Mouse (Mus musculus) liver, embryonic 14.5 days (tissue): ENCODE measurements at regions not wholly inside any gene's neighbourhood (a gene's known extent, or its start where the extent isn't known, plus 50 kb on each side); places are given as distances from the start of the nearest gene placed in this dataset.
"Not testable (repeated sequence)": the region's sequence is repeated elsewhere in the genome, so short reads cannot be mapped to it uniquely, and the experiment has no call there.

Experiments
- ATAC-seq: fragments of 200-750 bp; cut with Nextera tagmentation; 2 replicates; pipeline ENCODE4 v1.8.0; 2017; ENCODE audit warnings: moderate number of reproducible peaks, mild to moderate bottlenecking, moderate library complexity; ENCODE audit not compliant: insufficient read depth
- DNase-seq, 3 experiments: peaks; one replicate each; pipeline ENCODE4 v3.0.0-alpha.2; 2012 to 2013; ENCODE audit warnings: low read depth in 3 of 3, low spot score in 3 of 3
- H3K27ac ChIP-seq: fragments of 300-500 bp; sonication (generic); 2 replicates; pipeline ENCODE4 v1.5.1; 2014; ENCODE audit warnings: moderate library complexity, mild to moderate bottlenecking, control low read depth, inconsistent platforms
- H3K27me3 ChIP-seq: fragments of 300-500 bp; sonication (generic); 2 replicates; pipeline ENCODE4 v1.6.1; 2014; ENCODE audit warnings: mild to moderate bottlenecking, low read length, moderate library complexity; ENCODE audit not compliant: control insufficient read depth, insufficient read depth
- H3K36me3 ChIP-seq: fragments of 300-500 bp; sonication (generic); replicated peaks from 2 replicates; pipeline ENCODE4 v1.6.1; 2014; ENCODE audit warnings: low read depth; ENCODE audit not compliant: control insufficient read depth, insufficient read depth
- H3K4me1 ChIP-seq, 2 experiments: fragments of 200-500 bp in 1 of 2; fragments of 300-500 bp in 1 of 2; sonication (generic) in 1 of 2; replicated peaks; 2 replicates each; pipeline ENCODE4 v1.6.1; 2012 to 2014; ENCODE audit warnings: antibody characterized with exemption in 1 of 2, inconsistent platforms in 1 of 2, low read length in 1 of 2; ENCODE audit not compliant: control insufficient read depth in 2 of 2, insufficient read depth in 2 of 2
- H3K4me2 ChIP-seq: fragments of 300-500 bp; sonication (generic); 2 replicates; pipeline ENCODE4 v1.6.1; 2014; ENCODE audit warnings: low read depth, mild to moderate bottlenecking, control low read depth, moderate library complexity
- H3K4me3 ChIP-seq, 2 experiments: fragments of 200-500 bp in 1 of 2; fragments of 300-500 bp in 1 of 2; sonication (generic) in 1 of 2; 2 replicates each; pipeline ENCODE4 v1.5.1; 2012 to 2014; ENCODE audit warnings: low read depth in 2 of 2, low read length in 2 of 2, mild to moderate bottlenecking in 2 of 2, control low read depth in 1 of 2, inconsistent platforms in 1 of 2, moderate library complexity in 1 of 2; ENCODE audit not compliant: insufficient read depth in 1 of 2
- H3K9ac ChIP-seq: fragments of 300-500 bp; sonication (generic); replicated peaks from 2 replicates; pipeline ENCODE4 v1.6.1; 2014; ENCODE audit warnings: mild to moderate bottlenecking, control low read depth, moderate library complexity
- H3K9me3 ChIP-seq: fragments of 300-500 bp; sonication (generic); 2 replicates; pipeline ENCODE4 v1.6.1; 2016; ENCODE audit warnings: low read length, mixed read lengths; ENCODE audit not compliant: control insufficient read depth
- CTCF ChIP-seq: IDR thresholded peaks from 2 replicates; pipeline ENCODE4 v1.5.1; 2016; ENCODE audit warnings: antibody characterized with exemption, low read depth, control low read depth
- EP300 ChIP-seq: IDR thresholded peaks from 2 replicates; pipeline ENCODE4 v1.6.1; 2016; ENCODE audit warnings: antibody characterized with exemption, low read depth
- WGBS: fragments of 180-500 bp; shearing (Covaris S2); extraction: QIAGEN DNeasy Blood & Tissue Kit; methylation state at CpG from one replicate; pipeline ENCODE4 v1.1.7; 2014; ENCODE audit not compliant: insufficient replicate concordance; 5-methylcytosine and 5-hydroxymethylcytosine counted together

- no peaks in the 10 kb centered on the region for H3K27me3 ChIP-seq
- no peaks in the 10 kb centered on the region for H3K4me1 ChIP-seq
- WGBS, result 60% methylated on average over 10 of the region's 10 CpGs
- no peak for TF ChIP-seq EP300
- TF ChIP-seq CTCF, result no peak
- H3K9me3 ChIP-seq, result no peaks in the 10 kb centered on the region
- no peak overlapping the region for H3K4me3 ChIP-seq
- no peak overlapping the region for H3K27ac ChIP-seq
- ATAC-seq (no peak), DNase-seq (no peak)
- no peaks in the 10 kb centered on the region for H3K36me3 ChIP-seq
- H3K4me2 ChIP-seq, result no peak overlapping the region
- no peak overlapping the region for H3K9ac ChIP-seq
These were observed 624.8 kb upstream of the BB014433 start for GRCm38 (mm10) chr8:15670722-15671121.

GRCm38 (mm10) chr8:15670298-15670697 is 624.4 kb upstream of the BB014433 start:
- no peak for DNase-seq
- H3K9ac ChIP-seq, result no peak overlapping the region
- H3K27ac ChIP-seq, result no peak overlapping the region
- no peaks in the 10 kb centered on the region for H3K4me1 ChIP-seq
- no peaks in the 10 kb centered on the region for H3K27me3 ChIP-seq
- no peak for ATAC-seq
- H3K4me2 ChIP-seq, result no peak overlapping the region
- no peak for TF ChIP-seq CTCF
- TF ChIP-seq EP300, result no peak
- WGBS, result 62% methylated on average over 5 of the region's 5 CpGs
- no peaks in the 10 kb centered on the region for H3K9me3 ChIP-seq
- H3K36me3 ChIP-seq, result no peaks in the 10 kb centered on the region
- no peak overlapping the region for H3K4me3 ChIP-seq

GRCm38 (mm10) chr8:15669515-15669914 is 623.6 kb upstream of the BB014433 start:
- Histone ChIP-seq H3K9me3 (no peaks in the 10 kb centered on the region), H3K27ac (no peak overlapping the region), H3K4me1 (no peaks in the 10 kb centered on the region), H3K36me3 (no peaks in the 10 kb centered on the region), H3K9ac (no peak overlapping the region), H3K4me2 (no peak overlapping the region), H3K27me3 (no peaks in the 10 kb centered on the region), H3K4me3 (no peak overlapping the region)
- ATAC-seq (no peak), DNase-seq (no peak)
- 78% methylated on average over 3 of the region's 3 CpGs for WGBS
- no peak for TF ChIP-seq CTCF
- no peak for TF ChIP-seq EP300

GRCm38 (mm10) chr8:15660602-15661001 is 614.7 kb upstream of the BB014433 start:
- DNase-seq (no peak), ATAC-seq (no peak)
- WGBS, result 29% methylated on average over 1 of the region's 1 CpGs
- Histone ChIP-seq H3K4me2 (no peak overlapping the region), H3K9ac (no peak overlapping the region), H3K27ac (no peak overlapping the region), H3K4me3 (no peak overlapping the region), H3K9me3 (no peaks in the 10 kb centered on the region), H3K4me1 (no peaks in the 10 kb centered on the region), H3K36me3 (no peaks in the 10 kb centered on the region), H3K27me3 (no peaks in the 10 kb centered on the region)
- TF ChIP-seq EP300 (no peak), CTCF (no peak)

- Histone ChIP-seq H3K36me3 (no peaks in the 10 kb centered on the region), H3K4me3 (no peak overlapping the region), H3K9me3 (peaks cover 2% of the 10 kb centered on the region; the same call in 1 of the 2 replicates), H3K27ac (no peak overlapping the region), H3K9ac (no peak overlapping the region), H3K27me3 (no peaks in the 10 kb centered on the region), H3K4me2 (no peak overlapping the region), H3K4me1 (no peaks in the 10 kb centered on the region)
- no peak for ATAC-seq
- no peak for TF ChIP-seq CTCF
- TF ChIP-seq EP300, result no peak
- WGBS, result 58% methylated on average over 4 of the region's 4 CpGs
- no peak for DNase-seq
These were observed 589.0 kb upstream of the BB014433 start for GRCm38 (mm10) chr8:15634769-15635366.

GRCm38 (mm10) chr8:15628584-15628983 is 582.7 kb upstream of the BB014433 start:
- no peak overlapping the region for H3K9ac ChIP-seq
- no peak for DNase-seq
- H3K27me3 ChIP-seq, result no peaks in the 10 kb centered on the region
- H3K9me3 ChIP-seq, result no peaks in the 10 kb centered on the region
- no peaks in the 10 kb centered on the region for H3K36me3 ChIP-seq
- no peak overlapping the region for H3K4me3 ChIP-seq
- no peak overlapping the region for H3K27ac ChIP-seq
- TF ChIP-seq EP300, result no peak
- no peak for TF ChIP-seq CTCF
- no peak for ATAC-seq
- H3K4me2 ChIP-seq, result no peak overlapping the region
- WGBS, result 54% methylated on average over 2 of the region's 2 CpGs
- H3K4me1 ChIP-seq, result no peaks in the 10 kb centered on the region

- H3K27ac ChIP-seq, H3K27me3 ChIP-seq, H3K36me3 ChIP-seq, H3K4me1 ChIP-seq, H3K4me2 ChIP-seq, DNase-seq, ATAC-seq, H3K9ac ChIP-seq, H3K4me3 ChIP-seq, H3K9me3 ChIP-seq: not testable (repeated sequence)
- 71% methylated on average over 27 of the region's 31 CpGs for WGBS
These were observed 577.9 kb upstream of the BB014433 start for GRCm38 (mm10) chr8:15623602-15624392.
